Mouse (Mus musculus) kidney, postnatal 4 days (tissue): ENCODE data around the gene Dazap2.
"Not testable (repeated sequence)": the region's sequence is repeated elsewhere in the genome, so short reads cannot be mapped to it uniquely, and the experiment has no call there.

Experiments used
- DNase-seq, 2 experiments: peaks; one replicate each; pipeline ENCODE4 v3.0.0; 2021; ENCODE audit warnings: mixed read lengths in 2 of 2

The Dazap2 gene

GRCm38 (mm10) chr15:100612432-100612831, 2.7 kb upstream of the Dazap2 start:
- peak; percentile 51 to 52 for DNase-seq

GRCm38 (mm10) chr15:100613584-100613983, 1.6 kb upstream of the Dazap2 start:
- peak; percentile 85 to 88 for DNase-seq

GRCm38 (mm10) chr15:100614218-100614995, 742 bp upstream of the Dazap2 start:
- no peak for DNase-seq

- peak; percentile 97 to 98 for DNase-seq
Measured at GRCm38 (mm10) chr15:100615825-100616220, 674 bp downstream of the Dazap2 start.

- no peak for DNase-seq
Measured at GRCm38 (mm10) chr15:100616221-100616620, 1.1 kb downstream of the Dazap2 start.

- no peak for DNase-seq
Measured at GRCm38 (mm10) chr15:100619200-100619599, 4.1 kb downstream of the Dazap2 start.

GRCm38 (mm10) chr15:100621671-100622070, 6.5 kb downstream of the Dazap2 start:
- not testable (repeated sequence) for DNase-seq

- DNase-seq = no peak
Measured at GRCm38 (mm10) chr15:100622164-100622563, 7.0 kb downstream of the Dazap2 start.

GRCm38 (mm10) chr15:100623754-100624153, 8.6 kb downstream of the Dazap2 start:
- no peak for DNase-seq

- DNase-seq = no peak
Measured at GRCm38 (mm10) chr15:100624435-100624834, 9.3 kb downstream of the Dazap2 start.

- peak in 1 of 2 experiments; percentile 55 for DNase-seq
Measured at GRCm38 (mm10) chr15:100627287-100627686, 12.1 kb downstream of the Dazap2 start.

GRCm38 (mm10) chr15:100627774-100628370, 12.7 kb downstream of the Dazap2 start:
- no peak for DNase-seq

- no peak for DNase-seq
Measured at GRCm38 (mm10) chr15:100628797-100629196, 13.6 kb downstream of the Dazap2 start.

- no peak for DNase-seq
Measured at GRCm38 (mm10) chr15:100630126-100630525, 15.0 kb downstream of the Dazap2 start.

- DNase-seq = no peak
Measured at GRCm38 (mm10) chr15:100631454-100632170, 16.5 kb downstream of the Dazap2 start.

GRCm38 (mm10) chr15:100632323-100632722, 17.2 kb downstream of the Dazap2 start:
- no peak for DNase-seq

- peak; percentile 49 to 70 for DNase-seq
Measured at GRCm38 (mm10) chr15:100633341-100633740, 18.2 kb downstream of the Dazap2 start.

- no peak for DNase-seq
Measured at GRCm38 (mm10) chr15:100635239-100635638, 20.1 kb downstream of the Dazap2 start.

- no peak for DNase-seq
Measured at GRCm38 (mm10) chr15:100635851-100636645, 20.9 kb downstream of the Dazap2 start.

- DNase-seq = peak; percentile 73 to 85
Measured at GRCm38 (mm10) chr15:100636700-100637501, 21.8 kb downstream of the Dazap2 start, which contains the start of gene Smagp. Gene Smagp, minus strand, starts transcription at chr15:100636940.

- peak; percentile 65 to 74 for DNase-seq
Measured at GRCm38 (mm10) chr15:100637661-100638060, 22.5 kb downstream of the Dazap2 start.
